Mouse (Mus musculus) heart, postnatal 36 days (tissue): ENCODE measurements around the gene Tmem52b. TPM values are rescaled to one million over a fixed set of nuclear protein-coding genes. Genes with fewer than 3 reads are reported as not detected.
A peak's percentile ranks its signal among the peaks of the same experiment; 100 is the strongest.
"Not testable (repeated sequence)": the region's sequence is repeated elsewhere in the genome, so short reads cannot be mapped to it uniquely, and the experiment has no call there.

Experiments
- DNase-seq, 2 experiments: peaks; one replicate each; pipeline ENCODE4 v3.0.0; 2021 to 2022
- intact Hi-C: fragments of 180-260 bp; cut with DNase I; formaldehyde crosslinking; loops from one replicate; pipeline ENCODE4 v1.15.1; 2025
- total RNA-seq, 2 experiments: library from RNA; stranded (reverse); gene quantifications; 2 replicates each; pipeline ENCODE4 v1.2.3; 2021

Tmem52b gene
- total RNA-seq: not detected

GRCm38 (mm10) chr6:129512367-129512766 is at the start of gene Tmem52b:
Tmem52b (plus strand) TSS chr6:129512555.
- DNase-seq: no peak
- intact Hi-C loops: no loop called here

- intact Hi-C loops: no loop called here
- DNase-seq: no peak
These were observed 41.0 kb upstream of the Tmem52b start for GRCm38 (mm10) chr6:129471386-129471785.

GRCm38 (mm10) chr6:129472627-129473026 is 39.7 kb upstream of the Tmem52b start:
- intact Hi-C loops: no loop called here
- DNase-seq: no peak

GRCm38 (mm10) chr6:129476404-129477126 is 35.8 kb upstream of the Tmem52b start:
- DNase-seq: peak in 1 of 2 experiments; percentile 4

GRCm38 (mm10) chr6:129480089-129480958 is 32.0 kb upstream of the Tmem52b start:
- DNase-seq: no peak
- intact Hi-C loops: no loop called here

More at GRCm38 (mm10) chr6:129476404-129477126, 35.8 kb upstream of the Tmem52b start:
- intact Hi-C loops: loop anchor here (1.0 to 5.0 kb wide), 2 partner anchors 41 to 83 kb away; no protein-coding TSS in a partner anchor

GRCm38 (mm10) chr6:129494924-129495323 is 17.4 kb upstream of the Tmem52b start:
- no peak for DNase-seq
- intact Hi-C loops: no loop called here

- intact Hi-C loops: no loop called here
- DNase-seq: no peak
These were observed 14.8 kb upstream of the Tmem52b start for GRCm38 (mm10) chr6:129497345-129498218.

GRCm38 (mm10) chr6:129499516-129499915 is 12.8 kb upstream of the Tmem52b start:
- DNase-seq, intact Hi-C loops: not testable (repeated sequence)

- no peak for DNase-seq
These were observed 8.9 kb upstream of the Tmem52b start for GRCm38 (mm10) chr6:129503471-129503870.

GRCm38 (mm10) chr6:129507024-129507423 is 5.3 kb upstream of the Tmem52b start, which contains the start of gene Olr1:
Olr1 (minus strand) TSS chr6:129507165.
- intact Hi-C loops: no loop called here
- DNase-seq: no peak

More at GRCm38 (mm10) chr6:129503471-129503870, 8.9 kb upstream of the Tmem52b start:
- intact Hi-C loops: no loop called here

- DNase-seq: no peak
- intact Hi-C loops: no loop called here
These were observed 2.0 kb upstream of the Tmem52b start for GRCm38 (mm10) chr6:129510120-129510911.

GRCm38 (mm10) chr6:129512868-129513267 is 513 bp downstream of the Tmem52b start:
- no peak for DNase-seq
- intact Hi-C loops: no loop called here

- intact Hi-C loops: no loop called here
- no peak for DNase-seq
These were observed 1.1 kb downstream of the Tmem52b start for GRCm38 (mm10) chr6:129513409-129513808.

- no peak for DNase-seq
- intact Hi-C loops: no loop called here
These were observed 2.0 kb downstream of the Tmem52b start for GRCm38 (mm10) chr6:129514376-129514775.

- no peak for DNase-seq
- intact Hi-C loops: loop anchor here (5.0 kb wide), 2 partner anchors 38 to 42 kb away; no protein-coding TSS in a partner anchor
These were observed 2.7 kb downstream of the Tmem52b start for GRCm38 (mm10) chr6:129515068-129515467.

GRCm38 (mm10) chr6:129516388-129516787 is 4.0 kb downstream of the Tmem52b start:
- intact Hi-C loops: loop anchor here (5.0 kb wide), 2 partner anchors 39 to 41 kb away; no protein-coding TSS in a partner anchor
- DNase-seq: no peak

GRCm38 (mm10) chr6:129517752-129518408 is 5.5 kb downstream of the Tmem52b start:
- intact Hi-C loops: loop anchor here (1.0 to 5.0 kb wide), 3 partner anchors 39 to 125 kb away; no protein-coding TSS in a partner anchor
- DNase-seq: peak in 1 of 2 experiments; percentile 10

- intact Hi-C loops: loop anchor here (5.0 kb wide), 1 partner anchor 684 kb away; no protein-coding TSS in a partner anchor
- DNase-seq: no peak
These were observed 13.7 kb downstream of the Tmem52b start for GRCm38 (mm10) chr6:129526069-129526468.

GRCm38 (mm10) chr6:129527416-129527815 is 15.1 kb downstream of the Tmem52b start:
- no peak for DNase-seq
- intact Hi-C loops: loop anchor here (5.0 kb wide), 1 partner anchor 685 kb away; no protein-coding TSS in a partner anchor
